Mouse (Mus musculus) 416B (cell line): ENCODE results near the gene Snx15.
"Not testable (repeated sequence)": the region's sequence is repeated elsewhere in the genome, so short reads cannot be mapped to it uniquely, and the experiment has no call there.

ENCODE experiments used
- DNase-seq: peaks from one replicate; pipeline ENCODE4 v3.0.0; 2011; ENCODE audit warnings: low read depth

Gene Snx15

GRCm38 (mm10) chr19:6127760-6128341, at the start of gene Snx15:
Gene Snx15 (minus strand): TSS chr19:6128304.
- peak; percentile 99 for DNase-seq

- no peak for DNase-seq
Observed at GRCm38 (mm10) chr19:6174771-6175170, 46.7 kb upstream of the Snx15 start.

GRCm38 (mm10) chr19:6171215-6171614, 43.1 kb upstream of the Snx15 start:
- no peak for DNase-seq

GRCm38 (mm10) chr19:6166750-6167149, 38.6 kb upstream of the Snx15 start:
- no peak for DNase-seq

- peak; percentile 44 for DNase-seq
Observed at GRCm38 (mm10) chr19:6163872-6164547, 35.9 kb upstream of the Snx15 start.

- peak; percentile 41 for DNase-seq
Observed at GRCm38 (mm10) chr19:6157220-6157619, 29.1 kb upstream of the Snx15 start.

GRCm38 (mm10) chr19:6156372-6156771, 28.3 kb upstream of the Snx15 start:
- no peak for DNase-seq

GRCm38 (mm10) chr19:6155174-6155573, 27.1 kb upstream of the Snx15 start:
- DNase-seq: no peak

GRCm38 (mm10) chr19:6144842-6145241, 16.7 kb upstream of the Snx15 start:
- DNase-seq: peak; percentile 35

GRCm38 (mm10) chr19:6141394-6141749, 13.3 kb upstream of the Snx15 start, which contains the start of gene Arl2:
Gene Arl2 (minus strand): TSS chr19:6141548.
- peak; percentile 97 for DNase-seq

- peak; percentile 98 for DNase-seq
Observed at GRCm38 (mm10) chr19:6140678-6141393, 12.7 kb upstream of the Snx15 start, which contains the start of gene Batf2. Gene Batf2 (plus strand): TSS chr19:6140983.

GRCm38 (mm10) chr19:6140374-6140677, 12.2 kb upstream of the Snx15 start:
- no peak for DNase-seq

- no peak for DNase-seq
Observed at GRCm38 (mm10) chr19:6139701-6140100, 11.6 kb upstream of the Snx15 start.

- no peak for DNase-seq
Observed at GRCm38 (mm10) chr19:6136397-6136796, 8.3 kb upstream of the Snx15 start.

GRCm38 (mm10) chr19:6133197-6133596, 5.1 kb upstream of the Snx15 start:
- not testable (repeated sequence) for DNase-seq

GRCm38 (mm10) chr19:6132171-6132827, 4.2 kb upstream of the Snx15 start:
- DNase-seq: no peak

- not testable (repeated sequence) for DNase-seq
Observed at GRCm38 (mm10) chr19:6130414-6131128, 2.5 kb upstream of the Snx15 start.

GRCm38 (mm10) chr19:6126789-6127580, 1.1 kb downstream of the Snx15 start:
- peak; percentile 67 for DNase-seq

GRCm38 (mm10) chr19:6126289-6126688, 1.8 kb downstream of the Snx15 start:
- DNase-seq: peak; percentile 86

- DNase-seq: no peak
Observed at GRCm38 (mm10) chr19:6124898-6125297, 3.2 kb downstream of the Snx15 start.

GRCm38 (mm10) chr19:6123330-6123729, 4.8 kb downstream of the Snx15 start:
- DNase-seq: no peak
